Mouse (Mus musculus) 3134 (cell line): ENCODE data around the gene Grid1.

Source experiments
- DNase-seq: peaks from one replicate; pipeline ENCODE4 v3.0.0-alpha.2; 2011; ENCODE audit warnings: low spot score; ENCODE audit not compliant: insufficient read length; ENCODE audit errors: extremely low read depth

Gene Grid1

DNA sequence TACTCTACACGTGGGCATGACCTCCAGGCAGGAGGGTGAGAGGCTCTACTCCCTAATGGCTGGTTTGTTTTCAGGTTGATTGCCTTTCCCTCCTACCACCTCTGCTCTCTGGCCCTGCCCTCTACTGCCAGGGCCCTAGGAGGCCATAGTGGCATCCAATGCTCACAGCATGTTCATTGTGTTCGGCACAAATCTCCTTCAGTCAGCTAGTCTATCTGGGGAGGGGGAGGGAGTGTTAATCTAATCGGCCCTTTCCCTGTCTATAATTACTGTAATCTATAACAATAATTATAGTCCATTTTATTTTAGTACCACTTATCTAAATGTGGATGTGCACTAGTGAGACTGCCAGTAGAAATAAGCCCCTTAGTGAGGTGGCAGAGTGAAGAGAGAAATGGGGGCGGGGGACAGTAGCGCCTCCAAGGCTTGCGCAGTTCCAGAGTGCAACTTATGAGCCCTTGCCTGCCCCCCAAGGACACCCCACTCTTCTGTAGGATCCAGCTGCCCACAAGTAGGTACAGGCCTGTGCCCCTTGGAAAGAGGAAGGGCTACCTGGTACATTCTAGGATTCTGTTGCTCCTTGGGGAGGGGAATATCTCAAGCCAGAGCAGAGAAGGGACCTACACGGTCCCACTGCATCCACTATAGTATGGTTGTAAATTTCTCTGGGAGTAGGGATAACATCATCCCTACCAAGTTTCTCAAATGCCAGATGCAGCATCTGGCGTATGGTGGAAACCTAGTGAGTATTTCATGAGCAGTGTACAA lies 545.5 kb downstream of the Grid1 start:
- no peak for DNase-seq

DNA sequence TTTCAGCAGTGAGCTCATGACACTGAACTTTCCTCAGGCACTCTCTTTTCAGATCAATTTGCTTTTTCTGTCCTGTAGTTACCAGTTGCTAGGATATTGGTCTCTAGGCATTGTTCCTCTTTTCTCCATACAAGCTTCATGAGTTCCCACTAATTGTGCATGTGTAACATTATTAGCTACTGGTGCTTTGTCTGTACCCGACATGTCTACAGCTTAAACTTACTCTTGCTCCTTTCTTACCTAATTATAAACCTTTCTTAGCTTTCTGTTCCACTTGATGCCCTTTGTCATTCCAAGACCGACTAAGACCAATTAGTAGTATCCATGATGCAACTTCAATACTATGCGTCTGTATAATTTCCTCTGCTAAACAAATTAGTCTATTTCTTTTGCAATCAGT lies 554.5 kb downstream of the Grid1 start:
- no peak for DNase-seq

DNA sequence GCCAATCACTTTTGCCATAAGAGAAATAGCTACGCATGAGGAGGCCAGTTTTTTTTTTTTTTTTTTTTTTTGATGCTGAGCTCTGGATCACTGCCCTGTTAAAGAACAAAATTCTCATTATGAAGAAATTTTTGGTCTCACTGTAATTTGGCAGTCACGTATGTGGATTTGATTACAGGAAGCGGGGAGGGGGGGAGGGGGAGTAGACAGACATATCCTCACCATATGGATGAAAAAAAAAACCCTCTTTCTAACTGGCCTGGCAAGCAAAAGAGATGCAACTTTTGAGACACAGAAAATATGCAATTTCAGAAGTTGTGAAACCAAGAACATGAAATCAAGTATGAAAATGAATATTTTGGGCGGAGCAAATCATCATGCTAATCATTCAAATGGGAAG lies 573.7 kb downstream of the Grid1 start:
- no peak for DNase-seq

DNA sequence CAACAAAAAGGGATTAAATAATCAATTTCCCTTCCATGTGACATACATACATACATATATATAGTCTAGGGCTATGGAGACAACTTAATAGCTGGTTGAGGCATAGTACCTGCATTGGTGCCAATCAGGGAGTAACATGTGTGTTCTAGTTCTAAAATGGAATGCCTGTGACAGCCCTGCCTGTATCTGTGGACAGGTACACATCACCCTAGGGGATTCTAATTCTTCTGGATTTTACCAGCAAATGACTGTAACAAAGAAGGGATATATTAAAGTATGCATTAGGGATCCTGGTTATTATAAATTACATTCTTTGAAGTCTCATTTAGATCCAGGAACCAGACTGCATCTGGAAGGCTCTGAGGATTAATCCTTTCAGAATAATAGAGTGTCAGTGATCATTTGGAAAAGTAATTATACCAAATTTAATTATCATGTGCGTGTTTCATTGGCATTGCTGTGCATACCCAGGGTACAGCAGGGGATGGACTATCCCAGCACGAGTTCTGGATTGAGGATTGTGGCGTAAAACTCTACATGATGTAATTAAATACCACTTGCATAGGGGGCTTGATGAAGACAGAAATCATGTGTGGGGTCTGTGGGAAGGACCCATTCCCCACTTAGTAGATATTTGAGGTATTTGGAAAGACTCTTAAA lies 584.5 kb downstream of the Grid1 start:
- no peak for DNase-seq

DNA sequence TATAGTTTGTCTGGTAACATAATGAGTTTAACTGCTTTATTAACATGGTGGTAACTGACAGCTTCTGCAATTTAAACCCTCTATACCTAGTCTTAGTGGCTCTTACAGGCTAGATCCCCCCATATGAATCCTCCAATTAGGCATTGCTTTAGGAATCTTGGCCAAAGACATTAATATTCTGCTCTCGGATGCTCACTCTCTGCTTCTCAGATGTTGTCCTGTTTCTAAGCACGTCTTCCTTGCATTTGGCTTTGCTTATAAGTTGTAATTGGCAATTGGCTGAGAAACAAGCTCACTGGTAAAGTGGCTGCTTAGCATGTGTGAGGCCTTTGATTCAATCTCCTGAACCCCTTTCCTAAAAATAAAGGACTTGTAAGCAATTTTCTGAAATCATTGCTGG lies 610.4 kb downstream of the Grid1 start:
- no peak for DNase-seq

DNA sequence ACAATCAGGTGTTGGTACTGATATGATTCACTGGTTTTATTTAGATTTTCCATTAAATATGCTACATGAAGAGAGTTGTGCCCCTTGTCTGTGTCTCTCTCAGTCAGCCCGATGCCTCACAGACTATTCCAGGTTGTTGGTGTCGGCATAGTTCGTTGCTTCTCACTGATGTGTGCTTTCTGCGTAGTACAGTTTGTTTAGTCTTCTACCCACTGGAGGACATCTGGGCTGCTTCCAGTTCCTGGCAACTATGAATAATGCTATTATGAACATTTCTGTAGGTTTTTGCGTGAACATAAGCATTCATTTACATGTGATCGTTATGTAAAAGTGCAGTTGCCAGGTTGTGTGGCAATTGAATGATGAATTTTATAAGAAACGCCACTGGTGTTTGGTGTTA lies 633.8 kb downstream of the Grid1 start:
- DNase-seq, result no peak

DNA sequence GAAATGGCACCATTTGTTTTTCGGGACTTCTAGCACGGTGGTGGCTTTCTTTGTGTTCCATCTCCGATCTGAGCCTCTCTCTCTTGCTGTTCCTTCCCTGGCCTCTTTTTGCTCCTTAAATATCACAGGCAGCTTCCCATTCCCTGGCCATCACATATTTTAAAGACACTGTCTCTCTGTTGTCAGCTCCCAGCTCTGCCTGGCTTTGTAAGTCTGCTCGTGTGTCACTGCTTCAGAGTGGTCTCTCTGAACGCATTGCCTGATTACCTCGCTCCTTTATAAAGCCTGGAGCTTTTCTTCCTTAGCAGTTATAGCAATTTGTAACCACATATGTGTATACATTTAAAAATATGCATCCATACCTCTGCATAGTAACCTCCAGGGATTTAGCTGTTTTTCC lies 648.3 kb downstream of the Grid1 start:
- DNase-seq, result no peak

DNA sequence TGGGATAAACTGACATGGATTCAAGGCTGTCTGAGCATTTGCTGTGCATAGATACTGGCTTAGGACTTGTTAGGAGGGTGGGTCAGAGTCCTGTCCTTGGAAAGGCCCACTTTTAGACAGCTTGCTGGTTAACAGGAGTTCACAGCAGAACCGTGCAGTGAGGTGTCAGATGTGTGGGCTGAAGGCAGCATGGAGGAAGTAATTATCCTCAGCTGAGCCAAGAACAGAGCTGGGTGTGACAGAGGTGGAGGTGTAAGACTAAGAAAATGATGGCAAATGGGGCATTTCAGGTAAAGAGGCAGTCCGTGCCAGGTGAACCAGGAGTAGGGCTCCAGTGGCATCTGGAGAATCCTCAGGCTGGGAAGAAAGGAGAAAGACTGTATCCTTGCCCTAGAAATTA lies 666.1 kb downstream of the Grid1 start:
- DNase-seq, result no peak

DNA sequence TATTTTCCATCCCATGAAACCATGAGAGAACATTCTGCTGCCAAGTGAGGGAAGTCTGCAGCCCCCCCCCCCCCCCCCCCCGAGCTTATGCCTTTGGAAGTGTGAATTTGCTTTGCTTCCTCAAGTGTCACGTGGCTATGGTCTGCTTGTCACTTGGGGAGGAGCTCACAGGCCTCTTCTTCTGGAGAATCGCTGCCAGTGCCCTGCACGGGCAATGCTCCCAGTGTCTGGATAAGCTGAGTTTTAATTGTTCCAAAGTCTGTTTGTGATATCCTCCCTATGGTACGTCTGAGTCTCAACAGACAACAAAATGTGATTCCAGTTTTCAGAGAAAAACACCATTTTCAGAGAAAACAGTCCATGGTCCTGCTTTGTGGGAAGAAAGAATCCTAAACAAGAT lies 682.4 kb downstream of the Grid1 start:
- DNase-seq, result no peak

DNA sequence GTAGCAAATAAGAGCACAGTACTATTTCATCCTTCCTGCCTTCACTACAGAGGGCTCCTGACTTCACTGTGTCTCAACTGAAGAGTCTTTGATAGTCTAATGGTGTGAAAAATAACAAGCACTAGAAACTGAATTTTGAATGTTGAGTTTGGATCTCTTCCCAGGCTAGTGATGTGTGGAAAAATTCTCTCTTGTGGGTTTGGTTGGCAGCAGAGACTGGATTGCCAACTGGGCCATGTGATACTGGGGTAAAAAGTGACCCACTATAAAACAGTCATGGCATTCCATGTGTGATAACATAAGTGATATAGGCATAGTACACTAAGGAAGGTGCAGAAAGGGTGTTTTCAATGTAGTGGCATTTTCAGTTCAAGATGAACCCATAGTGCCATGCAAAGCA lies 699.5 kb downstream of the Grid1 start:
- no peak for DNase-seq

DNA sequence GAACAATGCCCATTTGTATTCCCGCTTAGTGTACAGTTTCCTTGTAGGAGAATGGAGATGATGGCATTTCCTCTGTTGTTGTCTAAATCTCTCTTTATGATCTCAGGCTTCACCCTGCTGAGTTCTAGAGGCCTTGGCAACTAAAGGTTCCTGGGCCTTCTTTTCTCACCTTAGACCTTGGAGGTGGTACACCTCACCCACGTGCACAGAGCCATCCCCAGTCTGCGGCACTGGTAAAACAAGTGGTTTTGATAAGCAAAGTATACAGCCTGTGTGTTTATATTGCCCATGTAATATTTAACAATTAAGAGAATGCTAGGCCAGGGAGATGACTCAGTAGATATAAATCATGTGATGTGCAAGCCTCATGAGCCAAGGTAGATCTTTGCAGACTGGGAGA lies 718.9 kb downstream of the Grid1 start:
- no peak for DNase-seq

DNA sequence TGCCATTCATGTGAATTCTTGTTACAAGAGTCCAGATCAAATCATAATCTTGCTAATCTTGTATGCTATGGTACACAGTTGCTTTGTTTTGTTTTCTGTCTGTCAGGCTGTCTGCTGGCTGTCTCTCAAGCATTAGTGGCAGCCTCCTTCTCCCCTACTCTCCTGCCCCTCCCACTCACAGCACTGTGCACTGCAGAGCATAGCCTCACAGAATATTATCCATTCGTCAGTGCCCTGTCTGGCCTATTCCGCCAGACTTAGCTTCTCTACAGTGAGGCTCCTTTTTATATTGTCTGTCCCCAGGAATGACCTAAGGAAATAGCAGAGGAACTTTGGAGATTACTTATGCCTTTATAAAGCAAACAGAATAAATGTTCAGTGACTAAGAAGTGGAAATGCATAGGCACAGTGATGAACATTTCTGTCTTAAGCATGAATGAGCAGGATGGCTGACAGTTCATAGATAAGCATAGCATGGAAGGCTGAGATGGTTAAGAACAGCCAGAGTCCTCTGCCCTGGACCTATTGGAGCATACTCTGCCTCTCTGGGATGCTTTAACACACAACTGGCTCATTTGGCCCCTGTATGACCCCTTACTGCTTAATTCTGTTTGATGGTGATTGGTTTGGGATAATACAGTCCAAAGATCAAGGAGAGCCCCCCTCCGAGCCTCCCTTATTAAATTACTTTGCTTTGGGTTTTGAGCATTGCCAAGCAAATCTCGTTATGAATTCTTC lies 721.5 kb downstream of the Grid1 start:
- DNase-seq, result no peak

DNA sequence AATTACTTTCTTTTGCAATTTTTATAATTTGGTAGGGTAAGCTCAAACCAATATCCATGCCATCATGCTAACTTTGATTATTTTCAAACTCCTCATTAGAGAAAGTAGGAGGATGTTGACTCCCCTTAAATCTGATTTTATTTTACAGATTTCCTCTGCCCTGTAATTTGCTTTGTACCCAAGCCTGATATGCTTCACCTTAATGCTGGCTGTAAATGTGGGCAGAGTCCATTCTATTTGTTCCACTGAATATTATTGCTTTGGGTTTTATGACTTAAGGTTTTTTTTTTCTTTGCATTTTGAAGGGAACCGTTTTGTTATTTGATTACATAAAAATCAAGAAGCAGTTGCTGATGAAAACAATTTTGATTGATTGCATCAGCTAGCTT lies 722.1 kb downstream of the Grid1 start:
- DNase-seq, result no peak

DNA sequence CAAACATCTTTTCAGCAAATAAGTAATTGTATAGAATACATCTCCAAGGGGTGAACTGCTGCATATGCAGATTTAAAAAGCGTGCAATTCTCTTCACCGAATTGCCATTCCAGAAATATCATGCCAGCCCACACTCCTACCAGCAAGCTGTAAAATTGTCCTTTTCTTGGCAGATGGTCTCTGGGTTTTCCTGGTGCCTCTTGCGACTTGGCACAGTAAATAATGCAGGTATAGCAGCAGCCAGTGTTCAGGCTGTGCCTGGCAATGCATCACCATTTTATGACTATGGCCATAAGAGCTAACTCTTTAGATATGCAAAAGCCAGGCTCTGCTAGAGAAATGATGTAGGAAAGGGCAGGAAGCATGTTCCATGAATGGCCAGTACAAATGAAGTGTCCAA lies 734.4 kb downstream of the Grid1 start:
- no peak for DNase-seq

DNA sequence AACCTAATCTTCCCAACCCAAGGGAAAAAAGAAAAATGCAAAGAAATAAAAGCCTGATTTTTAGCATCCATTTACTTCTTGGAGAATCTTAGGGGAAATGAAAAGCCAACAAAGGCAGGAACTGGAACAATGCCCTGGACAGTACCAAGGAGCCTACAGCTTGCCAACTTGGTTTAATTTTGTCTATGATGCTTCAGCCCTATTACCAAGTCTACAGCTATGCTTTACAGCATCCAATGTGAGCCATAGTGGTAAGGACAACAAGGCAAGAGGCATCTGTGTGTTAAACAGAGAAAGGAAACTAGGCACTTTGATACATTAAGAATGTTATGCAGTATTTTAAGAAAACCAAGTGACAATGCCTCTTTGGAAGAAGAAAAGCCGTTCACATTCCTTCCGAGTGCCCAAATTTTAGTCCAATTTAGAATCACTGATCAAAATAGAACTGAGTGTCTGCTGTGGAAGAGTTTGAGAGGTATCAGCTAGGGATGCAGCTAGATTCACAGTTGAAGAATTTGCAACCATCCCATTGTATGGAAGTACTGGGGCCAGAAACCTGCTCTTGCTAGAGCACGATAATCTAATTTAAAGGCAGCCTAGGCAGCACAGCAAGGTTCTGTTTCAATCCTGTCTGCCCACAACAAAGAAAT lies 741.5 kb downstream of the Grid1 start:
- no peak for DNase-seq

DNA sequence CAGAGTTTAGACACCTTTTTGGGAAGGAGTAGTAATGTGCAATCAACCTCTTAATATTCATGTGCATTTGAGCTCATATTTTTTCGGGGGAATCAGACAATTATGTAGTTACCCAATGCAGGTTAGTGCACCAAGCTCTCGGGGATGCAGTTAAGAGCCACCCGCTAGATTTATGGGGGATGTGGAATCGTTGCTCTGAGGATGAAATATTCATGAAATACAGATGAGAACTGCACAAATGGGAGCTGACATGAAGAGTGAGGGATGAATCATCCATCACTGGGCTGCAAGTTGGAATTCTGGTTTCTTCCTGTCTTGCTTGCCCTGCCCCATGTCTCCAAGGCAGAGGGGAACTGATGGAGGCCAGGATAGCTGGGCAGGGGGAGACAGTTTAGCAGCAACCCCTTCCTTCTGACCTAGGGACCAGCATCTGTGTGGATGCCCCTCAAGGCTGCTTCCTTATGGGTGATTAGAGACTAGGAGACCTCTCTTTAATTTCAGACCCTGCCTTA lies 753.1 kb downstream of the Grid1 start:
- no peak for DNase-seq

DNA sequence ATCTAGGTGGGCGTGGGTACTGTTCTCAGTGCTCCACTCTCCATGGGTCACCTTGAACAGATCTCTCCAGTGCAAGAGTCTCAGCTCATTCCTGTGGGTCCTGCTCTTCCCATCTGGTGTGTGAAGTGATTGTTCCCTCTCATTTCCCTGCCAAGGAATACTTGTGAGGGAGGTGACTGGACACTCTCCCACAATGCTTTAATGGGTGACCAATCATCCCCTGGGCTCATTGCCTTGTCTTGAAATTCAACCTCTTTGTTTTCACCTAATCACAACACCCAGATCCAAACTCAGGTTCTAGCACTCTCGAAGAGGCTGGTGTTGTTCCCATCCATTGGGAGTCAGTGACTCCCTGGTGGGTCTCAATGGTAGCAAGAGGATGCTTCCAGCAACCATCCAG lies 754.6 kb downstream of the Grid1 start:
- no peak for DNase-seq

DNA sequence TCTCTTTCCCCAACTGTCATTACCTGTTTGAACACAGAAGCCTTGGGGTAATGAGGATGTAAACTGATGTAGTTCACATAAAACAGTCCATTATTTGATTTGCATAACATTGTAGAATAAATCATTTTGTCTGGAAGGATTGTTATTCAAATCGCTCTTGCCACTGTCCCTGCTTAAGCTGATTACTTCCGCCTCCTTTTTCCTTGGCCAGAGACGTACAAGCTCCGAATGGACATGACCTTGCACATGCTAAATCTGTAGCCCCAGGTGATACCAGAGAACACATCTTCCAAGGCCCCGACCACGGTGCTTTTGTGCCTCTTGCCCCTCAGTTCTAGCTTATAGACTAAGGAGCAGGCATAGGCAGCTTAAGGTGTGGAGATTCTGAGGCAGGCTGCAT lies 755.4 kb downstream of the Grid1 start:
- DNase-seq, result no peak

DNA sequence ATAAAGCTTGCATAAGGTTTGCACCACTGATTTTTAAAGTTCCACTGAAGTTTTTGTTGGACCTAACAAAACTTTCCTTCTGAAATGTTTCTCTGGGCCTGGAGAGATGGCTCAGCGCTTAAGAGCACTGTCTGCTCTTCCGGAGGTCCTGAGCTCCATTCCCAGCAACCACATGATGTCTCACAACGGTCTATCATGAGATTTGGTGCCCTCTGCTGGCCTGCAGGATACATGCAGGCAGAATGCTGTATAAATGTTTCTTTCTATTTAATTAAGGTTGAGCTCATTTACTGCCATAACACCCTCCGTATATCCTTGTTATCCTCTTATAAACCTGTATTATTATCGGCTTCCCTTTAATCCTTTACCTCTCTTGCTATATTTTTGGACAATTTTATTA lies 805.8 kb downstream of the Grid1 start:
- no peak for DNase-seq
